Mouse (Mus musculus) cortical plate, adult 2 months (tissue): ENCODE measurements around the gene Gfy. TPM values are rescaled to one million over a fixed set of nuclear protein-coding genes. Genes with fewer than 3 reads are reported as not detected.

Source experiments
- H3K27ac ChIP-seq: fragments of 200-500 bp; 2 replicates; pipeline ENCODE4 v1.5.1; 2012; ENCODE audit warnings: low read length, control low read depth, inconsistent platforms; ENCODE audit not compliant: insufficient read depth
- H3K4me1 ChIP-seq: fragments of 200-500 bp; 2 replicates; pipeline ENCODE4 v1.6.1; 2011; ENCODE audit warnings: low read length; ENCODE audit not compliant: control insufficient read depth, insufficient read depth
- H3K4me3 ChIP-seq: fragments of 200-500 bp; 2 replicates; pipeline ENCODE4 v1.5.1; 2011; ENCODE audit warnings: mild to moderate bottlenecking, low read length, control low read depth; ENCODE audit not compliant: insufficient read depth
- CTCF ChIP-seq: fragments of 200-500 bp; IDR thresholded peaks from 2 replicates; pipeline ENCODE4 v1.5.1; 2011; ENCODE audit warnings: mild to moderate bottlenecking, control low read depth, low read length; ENCODE audit not compliant: insufficient read depth; ENCODE audit errors: extremely low read depth
- POLR2A ChIP-seq: fragments of 200-500 bp; IDR thresholded peaks from 2 replicates; pipeline ENCODE4 v1.6.1; 2011; ENCODE audit warnings: mild to moderate bottlenecking, low read length, control low read depth; ENCODE audit not compliant: insufficient read depth; ENCODE audit errors: extremely low read depth
- polyA plus RNA-seq: library from polyadenylated mRNA; depleted of rRNA; stranded (reverse); fragments of >200 nt; gene quantifications from 2 replicates; pipeline ENCODE4 v1.2.3, GENCODE M21; 2012

Gfy gene
- polyA plus RNA-seq, 1 experiment: 0.38 TPM

DNA sequence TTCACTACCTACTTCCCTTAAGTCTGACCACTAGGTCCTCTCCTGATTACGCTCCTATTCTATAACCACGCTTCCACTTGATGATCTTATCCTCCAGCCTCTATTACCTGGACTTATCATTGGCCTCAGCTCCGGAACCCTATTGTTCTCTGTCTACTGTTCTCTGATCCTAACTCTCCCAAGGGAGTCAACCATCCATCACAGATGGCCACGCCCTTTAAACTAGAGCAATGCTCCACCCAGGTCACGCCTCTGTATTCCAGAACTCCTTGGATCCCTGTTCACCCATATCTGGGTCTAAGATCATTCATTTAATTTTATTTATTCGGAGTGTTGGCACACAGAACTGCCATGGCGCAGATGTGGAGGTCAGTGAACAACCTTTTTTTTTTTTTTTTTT lies 33.0 kb upstream of the Gfy start:
- H3K4me1 ChIP-seq: no peaks in the 10 kb centered on the region
- no peak overlapping the region for H3K27ac ChIP-seq
- no peak for TF ChIP-seq CTCF
- no peak for TF ChIP-seq POLR2A
- no peak overlapping the region for H3K4me3 ChIP-seq

DNA sequence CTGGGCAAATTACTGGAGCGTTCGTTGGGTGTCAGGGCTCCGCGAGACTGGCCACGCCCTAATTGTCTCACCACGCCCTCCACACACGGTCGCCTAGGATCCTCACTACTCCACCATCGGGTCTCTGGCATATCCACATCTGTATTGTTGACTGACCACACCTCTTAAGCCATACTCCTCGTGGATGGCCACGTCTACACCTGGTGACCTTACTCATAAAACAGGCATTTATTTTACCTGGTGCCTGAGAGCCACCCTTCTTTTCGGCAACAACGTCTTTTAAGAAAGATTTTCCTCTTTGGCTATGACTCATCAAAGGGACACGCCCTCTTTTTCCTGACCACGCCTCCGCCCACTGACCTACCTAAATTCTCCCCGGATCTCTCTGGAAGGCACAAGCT lies 32.5 kb upstream of the Gfy start, which contains the start of gene Dkkl1:
Dkkl1 (minus strand) TSS at position 297 of the 401 bp plus-strand sequence.
- H3K27ac ChIP-seq: no peak within 1 kb of the TSS
- H3K4me3 ChIP-seq: peak within 1 kb of the TSS; percentile 42
- no peaks in the 10 kb centered on the region for H3K4me1 ChIP-seq
- TF ChIP-seq POLR2A: no peak
- no peak for TF ChIP-seq CTCF

DNA sequence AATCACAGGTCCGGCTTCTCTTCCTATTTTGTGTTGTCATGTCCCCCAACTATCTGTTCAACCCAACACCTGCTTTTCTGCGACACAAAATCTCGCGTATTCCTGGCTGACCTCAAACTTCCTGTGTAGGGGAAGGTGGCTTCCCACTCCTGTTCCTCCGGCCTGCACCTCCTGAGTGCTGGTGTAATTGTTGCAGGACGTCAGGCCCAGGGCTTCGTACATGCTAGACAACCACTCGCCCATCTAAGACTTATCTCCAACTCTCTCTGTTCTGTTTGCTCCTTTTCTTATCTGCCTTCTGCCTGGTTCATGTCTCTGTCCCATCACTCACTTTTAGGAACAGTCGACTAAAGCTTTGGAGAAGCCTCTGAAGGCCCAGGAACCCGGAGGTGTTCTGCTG lies 31.7 kb upstream of the Gfy start:
- no peak for TF ChIP-seq POLR2A
- TF ChIP-seq CTCF: no peak
- Histone ChIP-seq H3K4me1 (no peaks in the 10 kb centered on the region), H3K27ac (no peak overlapping the region), H3K4me3 (peak overlapping the region; percentile 42)

DNA sequence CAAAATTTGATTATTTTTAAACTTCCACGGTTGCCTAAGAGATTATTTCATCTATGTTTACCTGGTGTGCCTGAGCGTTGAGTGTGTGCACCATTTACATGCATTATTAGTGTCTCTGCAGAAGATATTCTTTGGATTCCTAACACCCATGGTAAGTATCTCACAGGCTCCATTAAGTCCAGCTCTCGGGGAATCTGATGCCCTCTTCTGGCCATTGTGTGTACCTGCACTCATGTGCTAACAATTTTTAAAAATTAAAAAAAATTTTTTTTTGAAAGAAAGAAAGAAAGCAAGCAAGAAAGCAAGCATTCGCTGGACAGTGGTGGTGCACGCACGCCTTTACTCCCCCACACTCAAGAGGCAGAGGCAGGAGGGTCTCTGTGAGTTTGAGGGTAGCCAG lies 28.9 kb upstream of the Gfy start:
- TF ChIP-seq CTCF (no peak), POLR2A (no peak)
- no peak overlapping the region for H3K27ac ChIP-seq
- no peak overlapping the region for H3K4me3 ChIP-seq
- peaks cover 2% of the 10 kb centered on the region; the same call in 1 of the 2 replicates for H3K4me1 ChIP-seq

DNA sequence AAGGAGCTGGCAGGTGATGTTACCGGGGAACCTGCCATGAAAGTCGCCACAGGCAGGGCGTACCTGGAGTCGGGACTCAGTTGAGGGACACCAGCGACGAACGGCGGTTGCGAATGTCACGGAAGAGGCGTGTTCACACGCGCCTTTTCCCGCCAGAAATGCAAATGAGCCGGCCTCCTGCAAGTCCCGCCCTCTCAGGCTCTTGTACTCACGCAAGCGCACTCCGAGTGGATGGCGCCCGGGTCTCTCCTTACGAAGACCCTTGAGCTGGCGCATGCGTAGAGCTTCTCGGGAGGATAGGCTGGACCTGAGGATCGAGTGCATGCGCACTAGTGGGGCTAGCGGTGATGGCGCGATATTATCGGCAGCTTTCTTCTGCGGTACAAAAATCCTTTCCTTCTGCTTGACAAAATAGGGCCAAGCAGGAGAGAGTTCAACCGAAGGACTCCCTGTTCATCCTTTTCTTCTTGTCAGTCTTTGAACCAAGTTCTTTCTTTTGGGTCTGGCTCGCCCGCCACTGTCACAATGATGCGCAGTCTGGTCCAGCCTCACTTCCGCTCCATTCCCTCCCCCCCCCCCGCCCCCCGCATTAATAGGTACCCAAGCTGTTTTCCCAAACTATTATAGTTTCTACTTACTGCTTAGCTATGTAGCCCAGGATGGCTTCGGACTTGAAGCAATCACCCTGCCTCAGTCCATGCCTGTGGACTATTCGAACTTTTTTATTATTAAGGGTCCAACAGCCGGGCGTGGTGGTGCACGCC lies 25.2 kb upstream of the Gfy start, which contains the start of gene Ccdc155:
Ccdc155 (minus strand) TSS at position 513 of the 764 bp plus-strand sequence.
- Histone ChIP-seq H3K4me3 (peak within 1 kb of the TSS; percentile 36), H3K27ac (no peak within 1 kb of the TSS), H3K4me1 (peaks cover 2% of the 10 kb centered on the region; the same call in 1 of the 2 replicates)
- TF ChIP-seq POLR2A: peak; percentile 92
- TF ChIP-seq CTCF: no peak

DNA sequence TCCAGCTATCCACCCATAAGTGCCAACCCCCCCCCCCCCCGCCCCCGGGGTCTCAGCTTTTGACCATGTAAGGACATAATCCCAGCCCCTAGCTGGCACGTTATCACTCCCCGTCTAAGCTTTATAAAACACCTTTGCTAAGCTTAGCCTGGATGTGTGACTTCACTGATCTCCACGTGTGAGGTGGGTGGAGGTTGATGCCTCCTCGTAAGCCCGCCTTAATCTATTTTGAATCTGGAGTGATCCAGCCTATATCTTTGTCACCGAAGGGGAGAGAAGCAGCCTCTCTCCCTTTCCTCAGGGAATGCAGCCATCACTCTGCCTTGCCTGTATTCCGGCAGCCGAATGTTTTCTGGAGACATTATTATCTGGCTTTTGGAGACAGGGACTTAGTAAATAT lies 23.3 kb upstream of the Gfy start:
- TF ChIP-seq CTCF: no peak
- peak; percentile 63; the same call in 1 of the 2 replicates for TF ChIP-seq POLR2A
- peaks cover 2% of the 10 kb centered on the region; the same call in 1 of the 2 replicates for H3K4me1 ChIP-seq
- H3K27ac ChIP-seq: 0 out of 2 replicates have a peak overlapping the region, but pooled peaks have one; percentile 63
- H3K4me3 ChIP-seq: no peak overlapping the region

DNA sequence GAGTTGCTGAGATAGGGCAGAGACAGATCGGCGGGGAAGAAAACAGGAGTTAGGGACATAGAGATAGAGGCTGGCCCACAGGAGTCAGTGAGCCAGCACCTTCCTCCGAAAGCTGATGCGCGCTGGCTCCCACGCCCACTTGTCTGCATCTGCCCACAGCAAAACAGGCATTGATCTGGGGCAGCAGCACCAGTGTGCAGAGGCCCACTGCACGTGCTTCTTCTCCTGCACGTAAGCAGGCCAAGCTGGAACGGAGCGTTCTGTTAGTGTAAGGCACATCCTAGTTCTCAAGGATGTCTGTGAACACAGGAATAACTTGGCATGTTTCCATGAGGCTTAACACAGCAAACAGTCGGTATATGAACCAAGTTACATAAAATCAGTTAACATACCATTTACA lies 19.6 kb upstream of the Gfy start:
- no peak overlapping the region for H3K4me3 ChIP-seq
- TF ChIP-seq CTCF: no peak
- TF ChIP-seq POLR2A: no peak
- H3K27ac ChIP-seq: peak overlapping the region; percentile 9; the same call in 1 of the 2 replicates
- H3K4me1 ChIP-seq: 0 out of 2 replicates have a peak, but pooled peaks cover 2% of the 10 kb centered on the region

DNA sequence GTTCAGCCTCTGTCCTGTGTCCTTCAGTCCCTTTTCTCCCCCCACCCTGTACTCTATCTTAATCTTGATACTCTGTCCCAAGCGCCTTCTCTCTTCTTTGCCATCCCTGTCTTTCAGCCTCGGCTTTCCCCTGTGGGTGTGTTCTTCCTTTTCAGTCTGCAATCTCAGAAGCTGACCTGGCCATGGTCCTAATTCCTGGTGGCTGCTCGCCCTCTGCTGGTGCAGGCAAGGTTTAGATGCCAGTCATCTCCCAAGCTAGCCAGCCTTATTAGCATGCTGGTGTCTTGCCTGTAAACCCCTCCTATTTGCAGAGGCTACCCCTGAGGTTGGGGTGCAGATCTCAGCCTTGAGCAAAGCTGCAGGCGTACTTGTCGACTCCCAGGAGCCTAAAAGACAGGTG lies 19.1 kb upstream of the Gfy start:
- Histone ChIP-seq H3K4me1 (0 out of 2 replicates have a peak, but pooled peaks cover 2% of the 10 kb centered on the region), H3K4me3 (no peak overlapping the region), H3K27ac (peak overlapping the region; percentile 9; the same call in 1 of the 2 replicates)
- TF ChIP-seq POLR2A (no peak), CTCF (peak; percentile 92)

DNA sequence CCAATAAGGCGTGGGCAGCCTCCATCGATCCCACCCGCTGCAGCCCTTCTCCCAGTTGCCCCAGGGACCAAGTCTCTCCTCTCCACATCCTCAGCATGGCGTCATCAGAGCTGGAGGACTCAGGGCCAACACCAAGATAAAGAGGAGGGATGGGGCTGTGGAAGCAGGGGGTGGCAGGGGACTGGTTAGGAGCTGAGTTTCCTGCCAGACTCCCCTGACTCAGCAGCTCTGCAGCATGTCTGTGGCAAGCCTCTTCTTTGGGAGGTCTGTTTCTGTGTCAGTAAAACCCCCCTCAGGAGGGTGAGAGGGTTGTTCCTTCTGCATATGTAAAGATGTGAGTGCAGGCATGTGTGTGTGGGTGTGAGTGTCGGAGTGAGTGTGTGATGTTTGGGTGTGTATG lies 17.6 kb upstream of the Gfy start:
- TF ChIP-seq POLR2A (no peak), CTCF (no peak)
- H3K27ac ChIP-seq: peak overlapping the region; percentile 16; the same call in 1 of the 2 replicates

DNA sequence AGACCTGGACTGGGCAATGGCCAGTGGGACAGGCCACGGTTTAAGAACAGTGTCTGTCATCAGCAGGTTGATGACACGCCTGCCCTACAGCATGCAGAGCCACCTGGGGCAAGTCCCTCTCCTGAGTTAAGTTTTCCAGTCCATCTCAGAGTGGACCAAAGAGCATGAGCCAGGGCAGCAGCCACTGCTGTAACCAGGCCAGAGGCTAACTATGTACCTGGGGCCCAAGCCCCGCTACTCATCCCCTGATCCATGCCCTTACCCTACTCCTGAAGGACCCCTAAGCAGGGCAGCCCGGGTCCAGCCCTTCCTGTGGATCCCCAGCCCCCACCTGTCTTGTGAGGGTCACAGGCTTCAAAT lies 16.8 kb upstream of the Gfy start:
- Histone ChIP-seq H3K27ac (no peak overlapping the region), H3K4me1 (0 out of 2 replicates have a peak, but pooled peaks cover 2% of the 10 kb centered on the region), H3K4me3 (no peak overlapping the region)
- TF ChIP-seq CTCF (no peak), POLR2A (no peak)

More for the DNA sequence above, 17.6 kb upstream of the Gfy start:
- Histone ChIP-seq H3K4me1 (0 out of 2 replicates have a peak, but pooled peaks cover 2% of the 10 kb centered on the region), H3K4me3 (no peak overlapping the region)
